Mouse (Mus musculus) midbrain, embryonic 11.5 days (tissue): ENCODE data around the gene Rtn4. TPM values are rescaled to one million over a fixed set of nuclear protein-coding genes. Genes with fewer than 3 reads are reported as not detected.

ENCODE experiments used
- ATAC-seq: fragments of 200-750 bp; cut with Nextera tagmentation; 2 replicates; pipeline ENCODE4 v1.8.0; 2017; ENCODE audit warnings: moderate TSS enrichment, moderate library complexity; ENCODE audit not compliant: low FRiP score
- DNase-seq: peaks from one replicate; pipeline ENCODE4 v3.0.0; 2015; ENCODE audit warnings: low spot score; ENCODE audit errors: missing footprints
- H3K27ac ChIP-seq: fragments of 300-500 bp; sonication (generic); 2 replicates; pipeline ENCODE4 v1.5.1; 2014; ENCODE audit warnings: low read depth, low read length
- H3K27me3 ChIP-seq: fragments of 300-500 bp; sonication (generic); 2 replicates; pipeline ENCODE4 v1.6.1; 2014; ENCODE audit warnings: mild to moderate bottlenecking, low read length, moderate library complexity, mixed read lengths; ENCODE audit not compliant: control insufficient read depth, insufficient read depth
- H3K36me3 ChIP-seq: fragments of 300-500 bp; sonication (generic); 2 replicates; pipeline ENCODE4 v1.6.1; 2014; ENCODE audit warnings: mild to moderate bottlenecking, low read length, moderate library complexity, mixed read lengths; ENCODE audit not compliant: control insufficient read depth, insufficient read depth
- H3K4me1 ChIP-seq: fragments of 300-500 bp; sonication (generic); 2 replicates; pipeline ENCODE4 v1.6.1; 2014; ENCODE audit warnings: low read length; ENCODE audit not compliant: control insufficient read depth, insufficient read depth
- H3K4me2 ChIP-seq: fragments of 300-500 bp; sonication (generic); 2 replicates; pipeline ENCODE4 v1.6.1; 2014; ENCODE audit warnings: mild to moderate bottlenecking, moderate library complexity
- H3K4me3 ChIP-seq: fragments of 300-500 bp; sonication (generic); 2 replicates; pipeline ENCODE4 v1.5.1; 2014; ENCODE audit warnings: low read depth, low read length
- H3K9ac ChIP-seq: fragments of 300-500 bp; sonication (generic); 2 replicates; pipeline ENCODE4 v1.6.1; 2014; ENCODE audit warnings: low read length
- H3K9me3 ChIP-seq: fragments of 300-500 bp; sonication (generic); 2 replicates; pipeline ENCODE4 v1.6.1; 2016; ENCODE audit warnings: low read length; ENCODE audit not compliant: control insufficient read depth
- WGBS: fragments of 180-500 bp; shearing (Covaris S2); extraction: QIAGEN DNeasy Blood & Tissue Kit; methylation state at CpG from one replicate; pipeline ENCODE4 v1.1.7; 2014; 5-methylcytosine and 5-hydroxymethylcytosine counted together
- polyA plus RNA-seq: library from polyadenylated mRNA; unstranded; fragments of >200 nt; fragmentation: Nextera tagmentation; extraction: Ambion mirVana; gene quantifications from 2 replicates; pipeline ENCODE4 v1.2.1, GENCODE M21; 2014

Rtn4 gene
- polyA plus RNA-seq, 1 experiment from 2014 or later = 75.3 TPM

GRCm38 (mm10) chr11:29766313-29766982 lies 73.7 kb downstream of the Rtn4 start:
- Histone ChIP-seq H3K9ac (no peak overlapping the region), H3K4me3 (no peak overlapping the region), H3K27me3 (no peaks in the 10 kb centered on the region), H3K9me3 (no peaks in the 10 kb centered on the region), H3K4me1 (peaks cover 4% of the 10 kb centered on the region; the same call in 1 of the 2 replicates), H3K4me2 (no peak overlapping the region), H3K36me3 (no peaks in the 10 kb centered on the region), H3K27ac (no peak overlapping the region)
- ATAC-seq = no peak
- 87% methylated on average over 11 of the region's 11 CpGs for WGBS
- DNase-seq = peak; percentile 77

DNA sequence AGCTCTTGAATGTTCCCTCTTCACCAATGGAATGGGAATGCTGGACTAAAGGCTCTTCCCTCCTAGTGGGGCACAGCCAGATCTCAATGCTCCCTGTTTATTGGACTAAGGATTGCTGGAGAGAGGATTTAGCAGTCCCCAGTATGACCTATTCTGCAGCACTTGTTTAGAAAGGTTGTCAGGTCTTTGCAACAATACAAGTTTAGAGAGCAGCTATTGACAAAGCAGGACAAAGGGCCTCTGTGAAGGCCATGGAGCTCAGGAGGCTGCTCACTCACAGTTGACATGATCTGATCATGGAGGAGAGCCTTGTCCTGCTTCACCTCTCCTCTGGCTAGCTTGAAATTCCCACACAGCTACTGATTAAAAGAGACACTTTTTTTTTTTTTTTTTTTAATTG lies 75.8 kb downstream of the Rtn4 start:
- no peak overlapping the region for H3K4me3 ChIP-seq
- peak; percentile 62; the same call in 1 of the 2 replicates for ATAC-seq
- H3K9ac ChIP-seq = no peak overlapping the region

GRCm38 (mm10) chr11:29770666-29771400 lies 78.1 kb downstream of the Rtn4 start:
- 66% methylated on average over 3 of the region's 3 CpGs for WGBS
- Histone ChIP-seq H3K4me1 (peaks cover 9% of the 10 kb centered on the region; the same call in 1 of the 2 replicates), H3K27me3 (no peaks in the 10 kb centered on the region), H3K9ac (no peak overlapping the region), H3K4me2 (no peak overlapping the region), H3K9me3 (no peaks in the 10 kb centered on the region), H3K4me3 (no peak overlapping the region), H3K36me3 (no peaks in the 10 kb centered on the region), H3K27ac (no peak overlapping the region)
- ATAC-seq = no peak
- peak; percentile 73 for DNase-seq

More for the DNA sequence above, 75.8 kb downstream of the Rtn4 start:
- peak; percentile 87 for DNase-seq
- Histone ChIP-seq H3K36me3 (no peaks in the 10 kb centered on the region), H3K27me3 (no peaks in the 10 kb centered on the region), H3K4me1 (peaks cover 4% of the 10 kb centered on the region; the same call in 1 of the 2 replicates), H3K9me3 (no peaks in the 10 kb centered on the region), H3K4me2 (no peak overlapping the region), H3K27ac (no peak overlapping the region)

DNA sequence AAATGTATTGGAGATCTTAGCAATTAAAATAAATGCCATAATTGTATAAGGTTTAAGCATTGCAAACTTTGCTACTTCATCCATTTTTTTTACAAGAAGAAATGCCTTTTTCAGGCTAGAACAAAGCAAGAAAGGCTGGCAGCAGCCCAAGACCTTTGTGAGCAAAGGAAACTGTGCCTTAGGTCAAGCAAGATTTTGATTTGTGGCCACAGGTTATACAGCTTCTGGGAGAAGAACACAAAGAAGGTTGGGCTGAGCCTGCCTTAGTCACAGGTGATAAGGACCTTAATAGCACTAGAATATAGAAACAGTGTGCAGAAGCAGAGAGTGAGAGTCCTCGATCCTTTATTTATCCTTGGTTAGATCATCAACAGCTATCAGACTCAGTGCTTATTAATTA lies 79.5 kb downstream of the Rtn4 start:
- DNase-seq (no peak), ATAC-seq (no peak)
- Histone ChIP-seq H3K9me3 (no peaks in the 10 kb centered on the region), H3K27ac (no peak overlapping the region), H3K9ac (no peak overlapping the region), H3K27me3 (no peaks in the 10 kb centered on the region), H3K4me1 (peaks cover 9% of the 10 kb centered on the region; the same call in 1 of the 2 replicates), H3K36me3 (no peaks in the 10 kb centered on the region), H3K4me2 (no peak overlapping the region), H3K4me3 (no peak overlapping the region)
- WGBS = 92% methylated on average over 1 of the region's 1 CpGs

- DNase-seq = peak; percentile 90
- H3K4me3 ChIP-seq = no peak overlapping the region
- H3K27me3 ChIP-seq = no peaks in the 10 kb centered on the region
- no peak overlapping the region for H3K4me2 ChIP-seq
- no peak overlapping the region for H3K9ac ChIP-seq
- WGBS = 34% methylated on average over 2 of the region's 2 CpGs
- peaks cover 5% of the 10 kb centered on the region; the same call in 1 of the 2 replicates for H3K4me1 ChIP-seq
- peak overlapping the region; percentile 45; the same call in 1 of the 2 replicates for H3K27ac ChIP-seq
- H3K36me3 ChIP-seq = no peaks in the 10 kb centered on the region
- peak; percentile 92 for ATAC-seq
- H3K9me3 ChIP-seq = no peaks in the 10 kb centered on the region
Measured at GRCm38 (mm10) chr11:29774296-29774695, 81.5 kb downstream of the Rtn4 start.

DNA sequence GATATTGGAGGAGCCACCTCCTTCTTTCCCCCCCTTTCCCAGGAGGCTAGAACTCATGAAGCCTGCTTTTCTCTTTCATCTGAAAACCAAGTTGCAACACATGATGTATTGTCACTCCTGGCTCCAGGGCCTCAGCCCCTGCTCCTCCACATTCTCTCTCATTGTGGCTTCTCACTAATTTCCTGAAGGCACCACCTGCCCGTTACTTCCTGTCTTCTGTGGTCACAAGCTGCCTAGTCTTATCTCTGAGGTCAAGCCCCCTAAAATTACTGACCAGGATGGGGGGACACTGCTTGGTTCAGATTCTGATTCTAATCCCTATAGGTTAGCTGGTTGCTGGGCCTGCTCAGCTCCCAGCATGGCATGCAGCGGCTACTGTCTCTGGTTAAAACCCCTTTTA lies 82.0 kb downstream of the Rtn4 start:
- Histone ChIP-seq H3K36me3 (no peaks in the 10 kb centered on the region), H3K4me2 (no peak overlapping the region), H3K4me1 (peaks cover 5% of the 10 kb centered on the region; the same call in 1 of the 2 replicates), H3K27me3 (no peaks in the 10 kb centered on the region), H3K27ac (peak overlapping the region; percentile 45; the same call in 1 of the 2 replicates), H3K4me3 (no peak overlapping the region), H3K9me3 (no peaks in the 10 kb centered on the region), H3K9ac (no peak overlapping the region)
- no peak for DNase-seq
- 64% methylated on average over 2 of the region's 2 CpGs for WGBS
- peak; percentile 47 for ATAC-seq

GRCm38 (mm10) chr11:29777964-29778363 lies 85.2 kb downstream of the Rtn4 start:
- Histone ChIP-seq H3K9me3 (no peaks in the 10 kb centered on the region), H3K4me3 (no peak overlapping the region), H3K27me3 (no peaks in the 10 kb centered on the region), H3K36me3 (no peaks in the 10 kb centered on the region), H3K4me1 (peaks cover 5% of the 10 kb centered on the region; the same call in 1 of the 2 replicates), H3K9ac (no peak overlapping the region), H3K4me2 (no peak overlapping the region), H3K27ac (no peak overlapping the region)
- DNase-seq (no peak), ATAC-seq (no peak)

GRCm38 (mm10) chr11:29778936-29779335 lies 86.2 kb downstream of the Rtn4 start:
- H3K27me3 ChIP-seq = no peaks in the 10 kb centered on the region
- no peak overlapping the region for H3K4me2 ChIP-seq
- 56% methylated on average over 3 of the region's 3 CpGs for WGBS
- no peak overlapping the region for H3K27ac ChIP-seq
- H3K9ac ChIP-seq = no peak overlapping the region
- H3K4me1 ChIP-seq = peaks cover 5% of the 10 kb centered on the region; the same call in 1 of the 2 replicates
- no peaks in the 10 kb centered on the region for H3K9me3 ChIP-seq
- no peak for ATAC-seq
- no peak for DNase-seq
- no peak overlapping the region for H3K4me3 ChIP-seq
- no peaks in the 10 kb centered on the region for H3K36me3 ChIP-seq

DNA sequence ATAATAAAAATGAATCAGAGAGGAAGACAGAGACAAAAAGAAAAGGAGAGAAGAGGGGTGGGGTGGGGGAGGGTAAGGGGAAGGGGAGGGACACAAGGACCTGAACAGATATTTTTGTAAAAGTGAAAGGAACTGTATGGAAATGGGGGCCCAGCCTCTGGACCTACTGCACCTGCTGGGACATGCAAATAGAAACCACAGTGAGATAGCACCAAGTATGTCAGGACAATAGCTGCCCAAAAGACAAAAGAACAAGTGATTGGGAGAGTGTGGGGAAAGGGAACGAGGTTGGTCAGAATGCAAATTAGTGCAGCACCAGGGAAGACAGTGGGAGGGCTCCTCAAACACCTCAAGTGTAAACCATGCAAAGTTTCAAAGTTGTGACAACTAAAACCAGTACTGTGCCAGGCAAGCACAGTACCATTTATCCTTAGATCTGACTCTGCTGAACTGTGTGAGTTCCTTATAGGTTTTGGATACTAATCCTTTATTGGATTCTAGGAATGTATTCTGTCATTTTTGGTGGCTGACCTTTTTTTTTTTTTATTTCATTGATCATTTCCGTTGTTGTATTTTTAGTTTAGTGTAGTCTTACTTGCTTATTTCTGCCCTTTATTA lies 86.8 kb downstream of the Rtn4 start:
- no peaks in the 10 kb centered on the region for H3K9me3 ChIP-seq
- H3K4me3 ChIP-seq = no peak overlapping the region
- no peaks in the 10 kb centered on the region for H3K27me3 ChIP-seq
- DNase-seq = no peak
- no peak overlapping the region for H3K27ac ChIP-seq
- no peak overlapping the region for H3K9ac ChIP-seq
- no peaks in the 10 kb centered on the region for H3K36me3 ChIP-seq
- no peak overlapping the region for H3K4me2 ChIP-seq
- ATAC-seq = no peak
- peaks cover 3% of the 10 kb centered on the region; the same call in 1 of the 2 replicates for H3K4me1 ChIP-seq
- 32% methylated on average over 2 of the region's 2 CpGs for WGBS
